Mouse (Mus musculus): Measurements from ENCODE around the gene Slc31a1.

Slc31a1 gene

DNA sequence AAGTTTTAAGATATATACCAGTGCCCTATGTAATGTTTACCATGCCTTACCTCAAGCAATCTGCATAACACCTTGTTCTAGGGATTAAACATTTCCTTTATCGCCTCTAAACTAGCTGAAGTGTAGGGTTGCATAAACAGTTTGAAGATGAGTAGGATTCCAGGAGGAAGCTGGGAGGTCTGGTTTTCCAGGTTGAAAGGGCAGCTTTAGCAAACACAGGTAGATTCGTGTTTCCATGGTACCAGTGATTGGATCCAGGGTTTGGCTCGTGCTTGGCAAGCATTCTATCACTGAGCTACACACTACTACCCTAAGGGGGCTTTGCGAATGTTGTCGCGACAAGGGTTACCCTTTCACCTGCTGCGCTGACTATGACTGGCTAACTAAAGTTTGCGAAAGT is 3.8 kb downstream of the Slc31a1 start:
- DNase-seq (ENCODE audit: low spot score in 2 of 2) = no peak

GRCm38 (mm10) chr4:62366291-62366690 is 5.8 kb downstream of the Slc31a1 start:
- DNase-seq (ENCODE audit: low spot score in 2 of 2) = no peak

- no peak for DNase-seq (ENCODE audit: low spot score in 2 of 2)
Measured at GRCm38 (mm10) chr4:62367586-62367985, 7.1 kb downstream of the Slc31a1 start.

- DNase-seq (ENCODE audit: low spot score in 2 of 2) = no peak
Measured at GRCm38 (mm10) chr4:62369091-62369490, 8.6 kb downstream of the Slc31a1 start.

- DNase-seq (ENCODE audit: low spot score in 2 of 2) = no peak
Measured at GRCm38 (mm10) chr4:62372410-62372809, 11.9 kb downstream of the Slc31a1 start.

DNA sequence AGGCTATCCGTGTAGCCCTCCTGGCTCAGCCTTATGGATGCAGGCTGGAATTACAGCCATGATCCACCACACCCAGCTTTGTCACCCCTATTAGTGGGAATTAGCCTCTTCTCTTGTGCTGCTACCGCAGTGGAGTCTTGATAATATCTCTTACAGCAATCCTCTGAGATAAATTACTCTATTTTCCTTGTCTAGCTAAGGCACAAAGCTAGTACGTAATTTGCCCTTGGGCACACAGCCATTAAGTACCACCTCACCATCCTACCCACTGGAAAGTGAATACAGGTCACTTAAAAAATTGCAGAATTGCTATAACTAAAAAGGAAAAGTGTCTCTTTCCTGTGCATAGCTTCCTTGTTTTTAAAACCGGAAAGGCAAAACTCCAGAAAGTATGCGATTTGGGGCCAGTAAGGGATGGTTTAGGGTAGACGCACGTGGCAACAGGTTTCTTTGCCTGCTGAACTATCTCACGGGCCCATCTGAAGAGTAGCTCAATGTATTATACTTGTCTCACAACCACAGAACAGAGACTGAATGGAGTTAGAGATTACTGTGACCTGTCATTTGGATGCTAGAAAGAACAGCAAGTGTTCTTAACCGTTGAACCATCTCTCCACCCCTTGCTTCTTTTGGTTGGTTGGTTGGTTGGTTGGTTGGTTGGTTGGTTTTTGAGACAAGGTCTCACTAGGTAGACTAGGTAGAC is 12.4 kb downstream of the Slc31a1 start:
- DNase-seq (ENCODE audit: low spot score in 2 of 2) = no peak

DNA sequence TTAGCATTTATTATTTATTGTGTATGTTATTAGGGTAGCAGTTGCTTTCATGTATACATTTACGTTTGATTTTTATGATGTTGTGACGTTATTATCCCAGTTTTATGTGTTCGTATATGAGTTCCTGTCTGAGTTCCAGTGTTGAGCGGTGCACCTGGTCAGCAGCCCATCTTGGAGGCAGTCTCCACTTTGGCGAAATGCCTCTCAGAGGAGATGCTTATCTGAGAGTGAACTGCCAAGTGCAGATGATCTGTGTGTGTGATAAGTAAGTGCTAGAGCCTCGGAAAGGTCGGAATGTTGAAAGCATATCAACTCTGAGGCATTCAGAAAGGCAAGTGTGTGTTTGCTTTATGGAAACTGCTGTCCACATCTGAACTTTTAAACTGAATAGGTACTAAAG is 13.1 kb downstream of the Slc31a1 start:
- DNase-seq (ENCODE audit: low spot score in 2 of 2) = no peak

DNA sequence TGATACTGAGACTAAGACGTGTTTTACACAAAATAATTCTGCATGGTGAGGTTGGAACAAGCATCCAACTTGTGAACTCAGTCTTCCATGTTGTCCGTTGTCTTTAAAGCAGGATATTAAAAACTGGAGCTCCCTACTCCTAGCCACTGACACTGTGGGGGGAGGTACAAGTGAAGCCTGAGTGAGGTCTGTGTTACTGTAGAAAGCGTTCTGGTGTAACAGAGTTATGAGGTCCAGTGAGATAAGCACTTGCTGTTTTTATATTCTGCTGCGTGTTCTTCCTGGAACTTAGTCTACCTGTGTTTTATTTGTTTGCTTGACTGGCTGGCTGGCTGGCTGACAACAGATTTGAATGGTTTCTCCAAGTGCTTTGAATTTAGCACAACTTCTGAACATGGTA is 13.8 kb downstream of the Slc31a1 start:
- DNase-seq (ENCODE audit: low spot score in 2 of 2) = no peak

GRCm38 (mm10) chr4:62376123-62376522 is 15.6 kb downstream of the Slc31a1 start:
- no peak for DNase-seq (ENCODE audit: low spot score in 2 of 2)

DNA sequence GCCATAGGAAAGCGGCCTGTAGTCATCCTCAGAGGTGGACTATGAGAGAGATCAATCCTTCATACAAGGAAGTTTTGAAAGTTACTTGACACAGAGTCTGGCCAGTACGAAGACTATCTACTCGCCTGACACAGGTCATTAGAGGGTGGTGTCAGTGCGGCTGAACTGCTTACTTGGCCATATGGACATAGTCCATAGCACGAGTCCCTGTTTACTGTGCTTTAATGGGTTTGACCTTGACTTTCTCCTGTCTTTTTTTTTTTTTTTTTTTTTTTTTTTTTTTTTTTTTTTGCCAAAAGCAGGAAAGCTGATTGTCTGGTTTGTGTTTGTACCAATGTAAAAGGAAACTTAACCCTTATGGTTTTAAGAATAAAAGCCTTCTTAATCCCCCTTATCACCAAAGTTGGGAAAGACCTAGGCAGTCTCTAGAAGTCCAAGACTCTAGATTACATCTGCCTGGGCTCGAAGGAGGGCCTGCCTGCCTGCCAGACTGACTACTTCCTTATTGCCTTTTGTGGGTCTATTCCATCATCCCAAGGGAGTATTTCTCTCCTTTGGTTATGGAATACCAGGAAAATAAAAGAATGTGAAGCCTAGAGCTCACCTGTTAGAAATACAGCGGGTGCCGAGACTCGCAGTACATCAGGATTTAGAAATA is 19.3 kb downstream of the Slc31a1 start:
- no peak for DNase-seq (ENCODE audit: low spot score in 2 of 2)

DNA sequence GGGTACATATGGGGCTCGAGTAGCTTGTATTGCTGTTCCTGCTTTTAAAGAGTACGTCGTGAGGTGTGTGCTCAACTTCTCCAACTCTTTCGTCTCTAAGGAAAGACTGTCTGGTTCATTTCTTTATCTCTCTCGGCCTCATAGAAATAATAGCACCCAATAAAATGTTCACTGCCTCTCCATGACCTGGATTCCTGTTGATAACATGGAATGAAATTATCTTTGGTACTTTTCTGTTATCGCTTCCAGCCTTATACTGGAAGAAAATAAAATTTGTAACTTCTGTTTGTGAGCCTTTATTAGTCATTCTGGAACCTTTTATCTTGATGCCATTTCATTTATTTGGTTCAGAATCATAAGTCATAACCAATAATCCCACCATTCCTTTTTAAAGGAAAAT is 22.7 kb downstream of the Slc31a1 start:
- DNase-seq (ENCODE audit: low spot score in 2 of 2) = no peak

DNA sequence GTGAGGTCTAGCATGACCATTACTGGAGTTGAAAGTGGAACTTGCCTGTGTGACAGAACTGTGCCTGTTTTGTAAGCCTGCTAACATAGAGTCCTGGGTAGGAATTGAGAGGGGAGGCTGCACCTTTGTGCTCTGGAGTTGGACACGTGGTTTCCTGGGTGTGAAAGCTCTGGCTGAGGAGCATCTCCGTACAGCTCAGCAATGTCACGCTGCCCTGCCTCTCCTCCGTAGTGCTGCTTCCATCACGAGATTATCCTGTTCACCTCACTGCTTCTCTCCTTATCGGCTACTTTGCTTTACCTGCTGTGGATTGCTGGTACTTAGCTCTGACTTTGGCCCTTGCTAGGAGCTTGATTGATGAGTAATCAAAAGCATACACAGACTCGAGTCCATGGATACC is 23.2 kb downstream of the Slc31a1 start:
- no peak for DNase-seq (ENCODE audit: low spot score in 2 of 2)

GRCm38 (mm10) chr4:62384159-62384558 is 23.6 kb downstream of the Slc31a1 start:
- DNase-seq (ENCODE audit: low spot score in 2 of 2) = no peak

GRCm38 (mm10) chr4:62385439-62385838 is 24.9 kb downstream of the Slc31a1 start:
- DNase-seq (ENCODE audit: low spot score in 2 of 2) = no peak

DNA sequence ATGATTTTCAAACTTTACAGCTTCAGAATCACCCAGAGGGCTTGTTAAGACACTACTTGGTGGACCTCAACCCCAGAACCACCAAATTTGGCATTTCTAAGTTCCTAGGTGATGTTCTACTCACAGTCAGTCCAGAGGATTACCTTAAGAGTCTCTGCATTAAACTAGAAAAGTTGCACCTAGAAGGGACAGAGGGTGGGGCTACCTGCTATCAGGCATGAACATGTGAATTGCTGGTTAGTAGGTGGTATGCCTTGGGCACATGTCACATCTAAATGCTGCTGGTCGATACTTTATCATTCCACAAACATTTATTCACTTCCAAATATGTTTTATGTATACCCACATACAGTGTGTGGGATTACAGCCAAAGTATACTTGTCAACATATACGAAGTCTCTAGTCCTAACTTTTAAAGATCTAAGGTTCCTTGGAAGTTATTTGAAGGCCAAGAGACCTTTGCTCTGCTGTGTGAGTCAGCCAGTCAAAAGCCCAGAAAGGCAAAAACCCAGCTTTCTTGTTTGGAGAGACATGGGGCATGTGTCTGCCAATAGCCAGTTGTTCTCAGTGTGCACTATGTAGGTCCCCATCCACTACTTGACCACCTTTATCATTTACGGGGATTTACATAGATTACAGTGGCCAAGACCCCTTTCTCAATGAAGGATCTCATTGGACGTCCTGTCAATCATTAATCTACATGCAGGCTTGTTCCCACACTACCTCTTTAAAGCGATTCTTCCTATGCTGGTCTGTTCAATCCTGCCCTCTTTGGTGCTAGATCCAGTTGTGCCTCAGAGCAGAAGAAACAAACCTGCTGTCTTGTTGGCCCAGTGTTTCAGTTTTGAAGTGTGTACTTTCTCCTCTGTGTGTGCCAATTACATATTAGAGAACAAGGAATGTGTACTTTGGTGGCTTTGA is 29.3 kb downstream of the Slc31a1 start:
- no peak for DNase-seq (ENCODE audit: low spot score in 2 of 2)

- DNase-seq (ENCODE audit: low spot score in 2 of 2) = no peak
Measured at GRCm38 (mm10) chr4:62391892-62392291, 31.4 kb downstream of the Slc31a1 start.

- DNase-seq (ENCODE audit: low spot score in 2 of 2) = no peak
Measured at GRCm38 (mm10) chr4:62393459-62393858, 32.9 kb downstream of the Slc31a1 start.

DNA sequence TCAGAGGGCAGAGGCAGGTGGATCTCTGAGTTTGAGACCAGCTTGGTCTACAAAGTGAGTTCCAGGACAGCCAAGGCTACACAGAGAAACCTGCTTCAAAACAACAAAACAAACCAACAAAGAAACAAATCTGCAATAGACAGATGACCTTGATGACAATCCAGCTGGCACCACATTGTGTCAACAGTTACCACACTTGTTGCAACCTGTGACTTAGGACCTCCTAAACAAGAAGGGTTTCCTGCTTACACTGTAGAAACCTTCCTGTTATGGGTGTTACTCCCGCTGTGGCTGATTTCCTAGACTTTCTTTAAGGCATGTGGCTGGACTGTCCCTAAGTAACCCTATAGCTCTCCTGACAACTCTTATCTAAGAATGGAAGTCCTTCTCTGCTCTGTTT is 35.3 kb downstream of the Slc31a1 start:
- no peak for DNase-seq (ENCODE audit: low spot score in 2 of 2)

GRCm38 (mm10) chr4:62397616-62398365 is 37.3 kb downstream of the Slc31a1 start:
- no peak for DNase-seq (ENCODE audit: low spot score in 2 of 2)

- DNase-seq (ENCODE audit: low spot score in 2 of 2) = peak in 1 of 2 experiments; percentile 6
Measured at GRCm38 (mm10) chr4:62398956-62399355, 38.4 kb downstream of the Slc31a1 start.

DNA sequence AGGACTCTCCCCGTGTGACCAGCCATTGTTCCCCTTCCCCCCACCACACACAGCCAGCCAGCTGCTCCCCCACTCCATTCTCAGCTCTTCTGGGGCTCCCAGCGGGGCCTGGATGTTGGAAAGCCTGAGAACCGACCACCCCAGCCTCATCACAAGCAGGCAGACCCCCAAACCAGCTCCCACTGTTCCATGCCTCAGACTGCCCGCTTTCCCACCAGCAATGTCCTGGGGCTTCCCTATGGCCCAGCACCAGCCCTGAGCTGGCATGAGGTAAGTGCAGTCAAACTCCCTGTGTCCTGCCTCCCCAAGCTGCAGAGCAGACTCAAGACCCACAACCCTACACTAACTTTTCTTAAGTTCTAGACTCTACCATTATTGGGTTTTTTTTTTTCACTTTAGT is 45.6 kb downstream of the Slc31a1 start:
- DNase-seq (ENCODE audit: low spot score in 2 of 2) = no peak

Measured in urinary bladder, adult 18-20 months (tissue).